Mouse (Mus musculus): ENCODE data around the gene E2f4. TPM values are rescaled to one million over a fixed set of nuclear protein-coding genes. Genes with fewer than 3 reads are reported as not detected.

Gene E2f4
- polyA plus RNA-seq, 1 experiment from 2014 or later, result 81.9 TPM

GRCm38 (mm10) chr8:105339886-105340635 is 42.6 kb downstream of the E2f4 start:
- WGBS (ENCODE audit: insufficient replicate concordance), result 51% methylated on average over 6 of the region's 6 CpGs
- no peak overlapping the region for H3K4me3 ChIP-seq (ENCODE audit: low read depth, low read length)
- H3K9me3 ChIP-seq (replicated peaks; ENCODE audit: control insufficient read depth, low read length), result no peaks in the 10 kb centered on the region
- ATAC-seq (replicated peaks; ENCODE audit: insufficient number of reproducible peaks, low FRiP score, low TSS enrichment), result no peak
- no peak overlapping the region for H3K4me2 ChIP-seq
- H3K27me3 ChIP-seq (ENCODE audit: control insufficient read depth, insufficient read depth, low read length), result no peaks in the 10 kb centered on the region
- peak overlapping the region; percentile 41 for H3K27ac ChIP-seq (ENCODE audit: low read depth, low read length)
- H3K36me3 ChIP-seq (ENCODE audit: control insufficient read depth, insufficient read depth, low read length), result peaks cover 23% of the 10 kb centered on the region
- no peak overlapping the region for H3K9ac ChIP-seq (ENCODE audit: low read depth, low read length)
- peaks cover 44% of the 10 kb centered on the region for H3K4me1 ChIP-seq (ENCODE audit: control insufficient read depth, insufficient read depth, low read length)

- ATAC-seq (replicated peaks; ENCODE audit: insufficient number of reproducible peaks, low FRiP score, low TSS enrichment), result no peak
- peak overlapping the region; percentile 41 for H3K27ac ChIP-seq (ENCODE audit: low read depth, low read length)
- WGBS (ENCODE audit: insufficient replicate concordance), result 20% methylated on average over 8 of the region's 8 CpGs
Measured at GRCm38 (mm10) chr8:105341399-105341798, 43.9 kb downstream of the E2f4 start.

GRCm38 (mm10) chr8:105342768-105343167 is 45.3 kb downstream of the E2f4 start:
- no peak overlapping the region for H3K4me3 ChIP-seq (ENCODE audit: low read depth, low read length)

More at GRCm38 (mm10) chr8:105341399-105341798, 43.9 kb downstream of the E2f4 start:
- peaks cover 56% of the 10 kb centered on the region for H3K4me1 ChIP-seq (ENCODE audit: control insufficient read depth, insufficient read depth, low read length)
- H3K36me3 ChIP-seq (ENCODE audit: control insufficient read depth, insufficient read depth, low read length), result peaks cover 16% of the 10 kb centered on the region
- H3K9ac ChIP-seq (ENCODE audit: low read depth, low read length), result no peak overlapping the region
- no peak overlapping the region for H3K4me2 ChIP-seq
- no peak overlapping the region for H3K4me3 ChIP-seq (ENCODE audit: low read depth, low read length)
- no peaks in the 10 kb centered on the region for H3K27me3 ChIP-seq (ENCODE audit: control insufficient read depth, insufficient read depth, low read length)
- no peaks in the 10 kb centered on the region for H3K9me3 ChIP-seq (replicated peaks; ENCODE audit: control insufficient read depth, low read length)

GRCm38 (mm10) chr8:105343791-105344574 is 46.5 kb downstream of the E2f4 start:
- H3K4me1 ChIP-seq (ENCODE audit: control insufficient read depth, insufficient read depth, low read length), result peaks cover 51% of the 10 kb centered on the region
- no peak overlapping the region for H3K4me2 ChIP-seq
- WGBS (ENCODE audit: insufficient replicate concordance), result 44% methylated on average over 6 of the region's 8 CpGs
- no peaks in the 10 kb centered on the region for H3K9me3 ChIP-seq (replicated peaks; ENCODE audit: control insufficient read depth, low read length)
- no peak overlapping the region for H3K9ac ChIP-seq (ENCODE audit: low read depth, low read length)
- no peaks in the 10 kb centered on the region for H3K36me3 ChIP-seq (ENCODE audit: control insufficient read depth, insufficient read depth, low read length)
- H3K27me3 ChIP-seq (ENCODE audit: control insufficient read depth, insufficient read depth, low read length), result no peaks in the 10 kb centered on the region
- no peak overlapping the region for H3K4me3 ChIP-seq (ENCODE audit: low read depth, low read length)
- no peak overlapping the region for H3K27ac ChIP-seq (ENCODE audit: low read depth, low read length)
- no peak for ATAC-seq (replicated peaks; ENCODE audit: insufficient number of reproducible peaks, low FRiP score, low TSS enrichment)

More at GRCm38 (mm10) chr8:105342768-105343167, 45.3 kb downstream of the E2f4 start:
- ATAC-seq (replicated peaks; ENCODE audit: insufficient number of reproducible peaks, low FRiP score, low TSS enrichment), result no peak
- Histone ChIP-seq H3K27me3 (ENCODE audit: control insufficient read depth, insufficient read depth, low read length) (no peaks in the 10 kb centered on the region), H3K27ac (ENCODE audit: low read depth, low read length) (no peak overlapping the region), H3K9ac (ENCODE audit: low read depth, low read length) (no peak overlapping the region), H3K9me3 (replicated peaks; ENCODE audit: control insufficient read depth, low read length) (no peaks in the 10 kb centered on the region), H3K36me3 (ENCODE audit: control insufficient read depth, insufficient read depth, low read length) (peaks cover 5% of the 10 kb centered on the region), H3K4me2 (no peak overlapping the region), H3K4me1 (ENCODE audit: control insufficient read depth, insufficient read depth, low read length) (peaks cover 59% of the 10 kb centered on the region)
- 68% methylated on average over 4 of the region's 4 CpGs for WGBS (ENCODE audit: insufficient replicate concordance)

- peaks cover 47% of the 10 kb centered on the region for H3K4me1 ChIP-seq (ENCODE audit: control insufficient read depth, insufficient read depth, low read length)
- H3K27me3 ChIP-seq (ENCODE audit: control insufficient read depth, insufficient read depth, low read length), result no peaks in the 10 kb centered on the region
- H3K36me3 ChIP-seq (ENCODE audit: control insufficient read depth, insufficient read depth, low read length), result no peaks in the 10 kb centered on the region
- no peak for ATAC-seq (replicated peaks; ENCODE audit: insufficient number of reproducible peaks, low FRiP score, low TSS enrichment)
- peak overlapping the region; percentile 98 for H3K4me2 ChIP-seq
- no peaks in the 10 kb centered on the region for H3K9me3 ChIP-seq (replicated peaks; ENCODE audit: control insufficient read depth, low read length)
- no peak overlapping the region for H3K27ac ChIP-seq (ENCODE audit: low read depth, low read length)
- no peak overlapping the region for H3K9ac ChIP-seq (ENCODE audit: low read depth, low read length)
- 35% methylated on average over 7 of the region's 7 CpGs for WGBS (ENCODE audit: insufficient replicate concordance)
- H3K4me3 ChIP-seq (ENCODE audit: low read depth, low read length), result peak overlapping the region; percentile 78; the same call in 1 of the 2 replicates
Measured at GRCm38 (mm10) chr8:105345061-105345975, 47.9 kb downstream of the E2f4 start.

GRCm38 (mm10) chr8:105346611-105347427 is 49.4 kb downstream of the E2f4 start:
- Histone ChIP-seq H3K27ac (ENCODE audit: low read depth, low read length) (peak overlapping the region; percentile 91), H3K36me3 (ENCODE audit: control insufficient read depth, insufficient read depth, low read length) (no peaks in the 10 kb centered on the region), H3K9ac (ENCODE audit: low read depth, low read length) (peak overlapping the region; percentile 82), H3K4me2 (peak overlapping the region; percentile 98), H3K4me1 (ENCODE audit: control insufficient read depth, insufficient read depth, low read length) (peaks cover 37% of the 10 kb centered on the region), H3K4me3 (ENCODE audit: low read depth, low read length) (peak overlapping the region; percentile 78), H3K27me3 (ENCODE audit: control insufficient read depth, insufficient read depth, low read length) (no peaks in the 10 kb centered on the region), H3K9me3 (replicated peaks; ENCODE audit: control insufficient read depth, low read length) (no peaks in the 10 kb centered on the region)
- ATAC-seq (replicated peaks; ENCODE audit: insufficient number of reproducible peaks, low FRiP score, low TSS enrichment), result peak; percentile 31; the same call in 1 of the 2 replicates
- WGBS (ENCODE audit: insufficient replicate concordance), result 1% methylated on average over 33 of the region's 34 CpGs

GRCm38 (mm10) chr8:105347428-105348221 is 50.2 kb downstream of the E2f4 start, which contains the start of gene Fhod1:
TSS of gene Fhod1 (minus strand) at chr8:105347953.
- H3K27ac ChIP-seq (ENCODE audit: low read depth, low read length), result peak within 1 kb of the TSS; percentile 91
- ATAC-seq (replicated peaks; ENCODE audit: insufficient number of reproducible peaks, low FRiP score, low TSS enrichment), result peak; percentile 84
- peak within 1 kb of the TSS; percentile 98 for H3K4me2 ChIP-seq
- H3K9me3 ChIP-seq (replicated peaks; ENCODE audit: control insufficient read depth, low read length), result no peaks in the 10 kb centered on the region
- no peaks in the 10 kb centered on the region for H3K27me3 ChIP-seq (ENCODE audit: control insufficient read depth, insufficient read depth, low read length)
- peak within 1 kb of the TSS; percentile 78 for H3K4me3 ChIP-seq (ENCODE audit: low read depth, low read length)
- peak within 1 kb of the TSS; percentile 82 for H3K9ac ChIP-seq (ENCODE audit: low read depth, low read length)
- H3K36me3 ChIP-seq (ENCODE audit: control insufficient read depth, insufficient read depth, low read length), result no peaks in the 10 kb centered on the region
- WGBS (ENCODE audit: insufficient replicate concordance), result under 1% methylated on average over 53 of the region's 53 CpGs
- H3K4me1 ChIP-seq (ENCODE audit: control insufficient read depth, insufficient read depth, low read length), result peaks cover 37% of the 10 kb centered on the region
